Mouse (Mus musculus) left cerebral cortex, adult 9 months (tissue): ENCODE measurements around the gene Psmd1.

Experiments used
- DNase-seq, 2 experiments: peaks; one replicate each; pipeline ENCODE4 v3.0.0; 2022; ENCODE audit warnings: low spot score in 2 of 2

Psmd1 gene

GRCm38 (mm10) chr1:86156075-86156474, 91.9 kb downstream of the Psmd1 start:
- DNase-seq: no peak

GRCm38 (mm10) chr1:86156595-86156994, 92.4 kb downstream of the Psmd1 start:
- DNase-seq: no peak

DNA sequence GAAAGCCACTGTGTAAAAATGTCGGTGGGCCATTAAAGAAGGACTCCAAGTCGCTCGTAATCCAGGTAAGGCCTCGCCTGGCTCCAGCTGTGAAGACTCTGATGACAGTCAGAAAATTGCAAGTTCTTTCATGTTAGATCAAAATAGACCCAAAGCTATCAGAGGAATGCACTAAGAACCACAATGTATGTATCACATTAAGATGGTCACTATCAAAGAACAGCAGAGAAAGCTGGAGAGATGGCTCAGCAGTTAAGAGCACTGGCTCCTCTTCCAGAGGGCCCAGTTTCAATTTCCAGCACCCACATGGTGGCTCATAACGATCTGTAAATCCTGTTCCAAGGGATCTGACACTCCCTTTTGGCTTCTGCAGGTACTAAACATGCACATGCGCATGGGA, 95.9 kb downstream of the Psmd1 start:
- DNase-seq: no peak

GRCm38 (mm10) chr1:86160479-86160878, 96.3 kb downstream of the Psmd1 start:
- DNase-seq: no peak

GRCm38 (mm10) chr1:86161061-86161460, 96.9 kb downstream of the Psmd1 start:
- DNase-seq: no peak

GRCm38 (mm10) chr1:86174602-86175001, 110.4 kb downstream of the Psmd1 start:
- no peak for DNase-seq

GRCm38 (mm10) chr1:86176066-86176465, 111.9 kb downstream of the Psmd1 start:
- DNase-seq: no peak

- peak; percentile 55 to 82 for DNase-seq
Observed at GRCm38 (mm10) chr1:86178462-86179253, 114.5 kb downstream of the Psmd1 start.

DNA sequence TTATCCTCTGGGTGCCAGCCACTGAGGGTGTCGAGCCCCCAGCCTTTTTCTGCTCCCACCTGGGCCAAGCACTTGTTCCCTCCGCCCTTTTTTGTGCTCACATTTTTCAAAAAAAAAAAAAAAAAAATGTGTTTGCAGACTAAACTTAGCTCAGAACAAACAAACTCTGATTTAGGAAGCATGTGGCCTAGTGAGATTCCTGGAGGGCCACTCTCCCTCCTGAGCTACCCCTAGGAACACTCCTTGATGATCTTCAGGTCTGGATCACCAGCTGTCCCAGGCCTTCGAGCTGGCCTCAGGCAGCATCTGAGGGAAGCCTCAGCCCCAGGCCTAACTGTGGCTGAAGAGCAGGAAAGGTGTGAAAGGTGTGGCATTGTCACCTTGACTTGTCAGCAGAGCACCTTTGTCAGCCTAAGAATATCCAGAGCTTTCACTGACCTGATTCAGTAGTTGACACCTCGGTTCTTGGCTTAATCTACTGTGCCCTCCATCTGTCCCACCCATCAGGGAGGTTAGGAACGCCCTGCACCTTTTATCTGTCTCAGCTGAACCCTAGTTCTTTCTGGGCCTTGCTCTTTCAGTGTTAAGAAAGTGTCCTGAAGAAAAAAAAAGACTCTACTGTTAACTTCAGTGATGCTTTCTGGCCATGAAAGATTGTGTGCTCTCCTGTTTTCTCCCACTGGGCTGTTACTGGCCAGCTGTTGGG, 118.0 kb downstream of the Psmd1 start:
- no peak for DNase-seq

GRCm38 (mm10) chr1:86183577-86184263, 119.5 kb downstream of the Psmd1 start:
- DNase-seq: no peak

DNA sequence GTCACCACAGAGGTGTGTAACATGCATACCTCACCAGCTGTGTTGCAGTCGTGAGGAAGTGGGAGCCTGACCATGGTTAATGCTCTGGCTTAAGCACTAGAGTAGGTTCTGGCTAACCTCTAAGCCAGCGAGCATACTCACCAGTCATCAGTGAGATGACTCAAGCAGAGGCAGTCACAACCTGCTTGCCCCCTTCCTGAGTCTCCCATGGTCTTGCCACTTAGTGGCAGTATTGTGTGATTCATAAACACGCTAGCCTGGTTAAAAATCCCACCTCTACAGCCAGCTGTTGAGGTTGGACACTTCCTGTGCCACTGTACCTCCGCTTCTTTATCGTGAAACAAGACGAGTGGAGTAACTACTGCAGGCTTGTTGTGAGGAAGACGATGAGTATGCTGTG, 122.6 kb downstream of the Psmd1 start:
- no peak for DNase-seq

- DNase-seq: no peak
Observed at GRCm38 (mm10) chr1:86187856-86188255, 123.7 kb downstream of the Psmd1 start.

DNA sequence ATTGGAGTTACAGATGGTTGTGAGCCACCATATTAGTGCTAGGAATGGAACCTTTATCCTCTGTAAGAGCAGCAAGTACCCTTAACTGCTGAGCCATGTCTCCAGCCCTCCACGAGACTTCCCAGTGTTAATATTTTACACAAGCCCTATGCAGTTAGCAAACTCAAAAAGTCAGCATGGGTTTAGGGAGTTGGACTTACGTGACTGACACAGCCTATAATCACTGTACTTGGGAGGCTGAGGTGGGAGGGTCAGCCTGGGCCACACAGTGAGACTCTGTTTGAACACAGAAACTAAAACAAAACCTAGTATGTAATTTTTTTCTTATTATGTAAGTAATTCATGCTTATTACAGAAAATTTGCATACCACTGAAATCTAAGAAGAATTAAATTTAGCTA, 124.1 kb downstream of the Psmd1 start:
- DNase-seq: no peak
